8 mouse cellular contexts compared by ENCODE assay signal in the genomic region with DNA sequence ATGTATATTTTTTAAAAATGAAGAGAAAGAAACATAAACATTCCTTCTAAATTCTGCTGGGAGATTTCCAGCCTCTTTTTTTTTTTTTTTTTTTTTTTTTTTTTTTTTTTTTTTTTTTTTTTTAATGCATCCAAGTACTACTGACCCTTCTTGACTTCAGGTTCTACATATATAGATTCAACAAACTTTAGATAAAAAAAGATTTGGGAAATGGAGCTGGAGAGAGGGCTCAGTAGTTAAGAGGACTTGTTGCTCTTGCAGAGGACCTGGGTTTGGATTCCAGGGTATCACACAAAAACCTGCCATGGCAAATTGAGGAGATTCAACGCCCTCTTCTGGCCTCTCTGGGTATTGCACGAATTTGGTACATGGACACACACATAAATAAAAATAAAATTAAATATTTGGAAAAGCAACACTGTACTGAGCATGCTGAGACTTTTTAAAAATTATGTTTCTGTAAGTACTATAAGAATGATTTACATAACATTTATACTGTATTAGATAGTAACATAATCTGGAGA. TPM values are rescaled to one million over a fixed set of nuclear protein-coding genes. Genes with fewer than 3 reads are reported as not detected.
A peak's percentile ranks its signal among the peaks of the same experiment; 100 is the strongest.
DNase-seq lines count a peak whose midpoint lies in the region; ATAC-seq lines count a peak whose summit lies in the region.

No protein-coding gene starts in this region.

- 5% methylated on average over 2 of the region's 2 CpGs for WGBS in heart, embryonic 12.5 days
- WGBS in midbrain, embryonic 14.5 days = 6% methylated on average over 2 of the region's 2 CpGs
- WGBS in midbrain, embryonic 13.5 days = 4% methylated on average over 2 of the region's 2 CpGs

- peak; percentile 37 for DNase-seq in heart, adult 11 months
- peak; percentile 33 for DNase-seq in midbrain, embryonic 14.5 days
- DNase-seq in brain, adult 2 months (ENCODE audit: low read depth, low spot score) = peak; percentile 24
- peak; percentile 55 for DNase-seq in retina, postnatal 1 day
- DNase-seq in cerebellum, adult 11-12 months = no peak

- no peak overlapping the region for H3K9ac ChIP-seq in heart, embryonic 12.5 days
- no peak overlapping the region for H3K9ac ChIP-seq in midbrain, embryonic 14.5 days (replicated peaks; ENCODE audit: low read length)
- H3K9ac ChIP-seq in midbrain, embryonic 13.5 days (replicated peaks) = no peak overlapping the region

- H3K4me2 ChIP-seq in heart, embryonic 12.5 days = no peak overlapping the region
- no peak overlapping the region for H3K4me2 ChIP-seq in midbrain, embryonic 14.5 days (ENCODE audit: low read length)
- H3K4me2 ChIP-seq in midbrain, embryonic 13.5 days (replicated peaks) = no peak overlapping the region

- no peak overlapping the region for H3K27ac ChIP-seq in heart, embryonic 12.5 days (ENCODE audit: poor library complexity, severe bottlenecking)
- H3K27ac ChIP-seq in midbrain, embryonic 14.5 days (replicated peaks; ENCODE audit: low read depth, low read length) = no peak overlapping the region
- H3K27ac ChIP-seq in midbrain, embryonic 13.5 days = no peak overlapping the region

- H3K9me3 ChIP-seq in heart, embryonic 12.5 days (replicated peaks) = 0 out of 2 replicates have a peak, but pooled peaks cover 3% of the 10 kb centered on the region
- H3K9me3 ChIP-seq in midbrain, embryonic 14.5 days (ENCODE audit: control insufficient read depth, low read length) = no peaks in the 10 kb centered on the region
- no peaks in the 10 kb centered on the region for H3K9me3 ChIP-seq in midbrain, embryonic 13.5 days

- no peak for ATAC-seq in heart, embryonic 12.5 days (ENCODE audit: insufficient number of reproducible peaks, low FRiP score)
- no peak for ATAC-seq in midbrain, embryonic 14.5 days (ENCODE audit: low FRiP score, low TSS enrichment)
- ATAC-seq in midbrain, embryonic 13.5 days = no peak
- ATAC-seq in activated CD4-positive, CD25-positive, alpha-beta regulatory T cell, adult 4 months = no peak

- H3K36me3 ChIP-seq in heart, embryonic 12.5 days = no peaks in the 10 kb centered on the region
- no peaks in the 10 kb centered on the region for H3K36me3 ChIP-seq in midbrain, embryonic 14.5 days (ENCODE audit: control insufficient read depth, insufficient read depth, low read length)
- H3K36me3 ChIP-seq in midbrain, embryonic 13.5 days = no peaks in the 10 kb centered on the region

- H3K4me3 ChIP-seq in heart, embryonic 12.5 days = no peak overlapping the region
- H3K4me3 ChIP-seq in midbrain, embryonic 14.5 days (replicated peaks; ENCODE audit: low read depth, low read length) = no peak overlapping the region
- no peak overlapping the region for H3K4me3 ChIP-seq in midbrain, embryonic 13.5 days (replicated peaks)

- no peaks in the 10 kb centered on the region for H3K4me1 ChIP-seq in heart, embryonic 12.5 days (replicated peaks)
- H3K4me1 ChIP-seq in midbrain, embryonic 14.5 days (ENCODE audit: control insufficient read depth, insufficient read depth, low read length) = no peaks in the 10 kb centered on the region
- 0 out of 2 replicates have a peak, but pooled peaks cover 8% of the 10 kb centered on the region for H3K4me1 ChIP-seq in midbrain, embryonic 13.5 days (replicated peaks)

- no peaks in the 10 kb centered on the region for H3K27me3 ChIP-seq in heart, embryonic 12.5 days (replicated peaks)
- no peaks in the 10 kb centered on the region for H3K27me3 ChIP-seq in midbrain, embryonic 14.5 days (ENCODE audit: control insufficient read depth, insufficient read depth, low read length)
- H3K27me3 ChIP-seq in midbrain, embryonic 13.5 days = 0 out of 2 replicates have a peak, but pooled peaks cover 4% of the 10 kb centered on the region

RNA-seq across cellular contexts. Expression of gene Stfa3, which starts 14.8 kb away (rescaled TPM):
- not detected in 2 replicates for polyA plus RNA-seq in heart, embryonic 12.5 days (2016; fragmentation: Nextera tagmentation; extraction: Ambion mirVana)
- not detected in 2 replicates for polyA plus RNA-seq in midbrain, embryonic 14.5 days (2014; fragmentation: Nextera tagmentation; extraction: Ambion mirVana)
- polyA plus RNA-seq in midbrain, embryonic 13.5 days (2015; fragmentation: Nextera tagmentation; extraction: Ambion mirVana) = not detected in 2 replicates
- polyA plus RNA-seq in activated CD4-positive, CD25-positive, alpha-beta regulatory T cell, adult 4 months (2017; shearing (Covaris generic)) = not detected
